Mouse (Mus musculus) regulatory T cell (primary cell): ENCODE measurements at regions not wholly inside any gene's neighbourhood (a gene's known extent, or its start where the extent isn't known, plus 50 kb on each side); places are given as distances from the start of the nearest gene placed in this dataset.

Source experiments
- in situ Hi-C: fragments of 300-600 bp; cut with MboI, MseI; formaldehyde crosslinking; loops from one replicate; pipeline ENCODE4 v1.15.1; 2025; ENCODE audit warnings: high pct_unique_total_duplicates

DNA sequence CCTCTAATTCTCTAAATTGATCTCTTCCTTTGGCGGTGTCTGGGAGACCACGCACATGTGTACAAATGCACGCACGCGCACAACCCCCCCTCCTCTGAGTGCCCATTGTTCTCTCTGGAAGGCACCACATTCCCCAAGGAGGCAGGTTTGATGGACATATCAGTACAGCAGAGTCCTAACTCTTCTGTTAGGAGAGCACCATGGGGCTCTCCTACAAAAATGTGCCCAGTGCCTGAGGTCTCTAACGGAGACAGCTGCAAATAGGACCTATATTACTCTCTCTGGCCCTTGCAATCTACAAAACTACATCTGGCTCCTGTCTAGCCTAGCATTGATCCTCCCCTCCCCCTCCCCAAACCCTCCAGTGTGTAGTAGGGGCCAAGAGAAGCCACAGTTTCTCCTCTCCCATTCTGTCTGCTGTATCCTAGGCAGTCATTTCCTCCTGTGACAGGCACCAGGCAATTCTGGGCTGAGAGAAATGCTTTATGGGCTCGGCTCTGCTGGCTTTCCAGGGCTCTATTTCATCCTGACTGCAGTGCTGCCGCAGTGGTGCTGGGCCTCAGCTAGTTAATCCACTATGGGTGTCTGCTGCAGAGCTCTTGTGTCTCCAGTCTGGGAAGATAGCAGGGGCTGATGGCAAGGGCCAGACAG is 340.6 kb downstream of the Rps24 start:
- in situ Hi-C loops = no loop called here

DNA sequence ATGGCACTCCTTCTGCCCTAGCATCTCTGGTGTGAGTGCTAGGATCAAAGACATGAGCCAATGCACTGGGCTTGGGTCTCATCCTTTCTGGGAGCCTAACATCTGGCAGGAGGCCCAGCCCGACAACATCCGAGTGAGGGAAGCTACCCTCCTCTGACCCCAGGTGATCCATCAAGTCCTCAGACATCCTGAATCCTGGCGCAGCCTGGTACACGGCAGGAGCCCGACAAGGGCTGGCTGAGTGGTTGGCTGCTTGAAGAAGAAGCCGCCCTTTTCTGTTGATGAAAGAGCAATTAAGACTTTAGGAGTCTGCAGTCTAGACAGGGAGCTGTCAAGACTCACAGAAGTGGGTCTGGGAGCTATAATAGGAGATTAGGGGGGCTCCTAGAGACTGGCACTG is 342.1 kb downstream of the Rps24 start:
- in situ Hi-C loops = no loop called here

DNA sequence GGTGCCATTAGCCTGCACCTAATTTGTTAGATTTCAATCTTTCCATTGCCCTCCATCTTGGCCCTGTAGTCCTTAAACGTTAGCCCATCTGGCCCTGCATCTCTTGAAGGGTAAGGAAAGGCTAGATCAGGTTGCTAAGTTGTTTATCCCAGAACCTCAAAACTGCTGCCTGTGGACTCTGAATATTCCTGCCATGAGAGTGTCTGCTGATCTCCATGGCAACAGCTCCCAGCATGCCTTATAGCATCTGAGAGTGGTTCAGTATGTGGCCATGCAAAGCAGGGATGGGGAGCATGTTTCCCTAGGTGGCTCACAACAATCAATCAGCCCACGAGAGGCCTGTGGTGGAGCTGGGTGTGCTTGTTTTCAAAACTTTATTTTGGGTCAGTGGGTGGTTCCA is 346.3 kb downstream of the Rps24 start:
- in situ Hi-C loops = loop anchor here (5.0 kb wide), 1 partner anchor 419 kb away; no protein-coding TSS in a partner anchor

DNA sequence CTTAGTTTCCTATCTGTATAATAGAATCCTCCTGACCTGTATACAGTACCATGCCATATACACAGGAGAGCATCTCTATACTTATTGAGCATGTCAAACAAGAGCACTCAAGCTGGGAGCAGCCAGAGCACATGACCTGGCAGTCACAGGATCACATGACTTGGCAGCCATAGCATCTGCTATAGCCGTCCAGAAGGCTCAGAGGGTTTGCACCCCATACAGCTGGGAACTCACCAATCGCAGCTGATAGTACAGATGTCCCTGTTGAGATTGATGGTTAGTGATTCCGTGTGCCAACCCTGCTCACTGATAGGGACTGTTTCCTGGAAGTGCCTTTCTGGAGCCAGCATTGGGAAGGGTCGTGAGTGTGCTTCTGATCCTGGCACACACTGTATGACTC is 351.3 kb downstream of the Rps24 start:
- in situ Hi-C loops = no loop called here

DNA sequence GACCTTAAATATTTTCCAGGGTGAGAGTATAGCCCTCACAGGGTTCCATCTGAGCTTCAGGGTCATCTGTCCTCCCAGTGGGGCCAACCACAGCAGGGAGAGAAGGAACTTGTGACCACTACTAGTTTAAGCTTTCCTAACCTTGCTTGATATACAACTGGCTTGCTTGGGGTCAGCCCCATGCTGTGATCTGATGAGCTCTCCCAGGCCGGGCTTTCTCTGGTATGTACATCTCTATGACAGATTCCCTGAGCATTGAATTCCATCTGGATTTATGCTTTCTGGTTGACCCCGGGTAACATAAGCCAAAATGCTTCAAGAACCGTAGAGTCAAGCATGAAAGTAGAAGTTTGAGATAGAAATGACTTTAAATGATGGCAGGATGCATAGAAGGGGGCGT is 352.1 kb downstream of the Rps24 start:
- in situ Hi-C loops = no loop called here

DNA sequence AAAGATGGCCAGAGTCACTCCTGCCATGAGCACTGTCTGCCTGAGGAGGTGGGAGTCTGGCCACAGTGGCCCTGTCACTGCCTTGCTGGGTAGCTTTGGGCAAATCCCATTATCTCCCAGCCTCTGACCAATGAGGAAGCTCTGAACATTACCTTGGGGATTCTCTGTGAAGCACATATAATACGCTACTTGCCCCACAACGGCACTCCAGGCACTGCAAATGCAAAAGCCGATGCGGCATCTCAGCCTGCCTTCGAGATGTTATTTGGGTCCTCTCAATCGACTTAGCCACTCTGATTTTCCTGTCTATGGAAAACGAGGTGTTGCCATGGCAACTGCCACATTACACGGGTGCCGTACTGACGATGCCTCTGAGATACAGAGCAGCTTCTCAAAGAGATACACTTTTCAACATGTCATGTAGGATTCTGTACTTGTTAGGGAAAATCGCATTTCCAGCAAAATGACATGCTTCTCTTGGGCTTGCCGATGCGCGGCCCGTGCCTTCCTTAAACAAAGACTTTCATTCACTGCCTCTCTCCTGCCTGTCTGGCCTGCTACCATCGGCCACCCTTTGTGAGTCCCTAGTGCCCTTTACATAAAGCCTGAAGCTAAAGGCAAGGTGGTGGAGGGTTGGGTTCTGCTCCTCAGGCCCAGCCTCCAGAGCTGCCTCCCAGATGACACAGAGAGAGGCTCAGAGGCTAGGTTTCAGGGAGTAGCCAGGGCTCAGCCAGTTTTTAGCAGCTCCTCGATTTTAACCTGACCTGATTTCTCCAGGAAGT is 355.0 kb downstream of the Rps24 start:
- in situ Hi-C loops = no loop called here

DNA sequence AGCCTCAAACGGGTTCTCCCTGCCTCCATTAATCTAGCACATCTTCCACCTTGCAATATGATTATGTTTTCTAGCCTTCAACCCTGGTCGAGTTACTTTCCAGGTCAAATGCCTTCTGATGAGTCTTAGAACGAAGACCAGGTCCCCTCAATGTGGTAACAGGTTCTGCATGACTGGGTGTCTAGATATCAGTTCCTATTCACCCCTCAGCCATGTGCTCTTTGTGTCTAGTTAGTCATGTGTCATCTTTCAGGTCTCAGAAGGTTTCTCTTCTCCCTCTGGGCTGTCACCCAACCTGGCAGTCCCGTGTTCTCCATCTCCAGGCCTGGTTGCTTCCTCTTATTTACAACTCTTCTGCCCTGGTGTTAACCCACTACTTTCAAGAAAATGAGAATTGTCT is 356.7 kb downstream of the Rps24 start:
- in situ Hi-C loops = no loop called here

DNA sequence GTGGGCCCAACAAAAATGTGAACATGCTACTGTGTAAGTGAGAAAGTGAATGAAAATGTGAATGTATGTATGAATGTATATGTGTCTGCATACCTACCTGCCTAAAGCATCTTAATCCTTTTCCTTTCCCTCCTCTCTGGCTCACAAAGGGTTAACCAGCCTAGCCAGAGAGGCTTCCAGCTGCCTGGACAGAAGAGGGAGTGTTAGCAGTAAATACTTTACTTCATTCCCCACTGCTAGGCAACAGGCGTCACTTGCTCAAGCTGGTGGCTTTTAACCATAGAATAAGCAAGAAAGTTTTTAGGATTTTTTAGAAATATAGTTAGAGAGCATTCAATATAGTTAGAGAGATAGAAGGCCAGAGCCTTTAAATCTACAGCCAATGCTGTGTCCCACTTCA is 363.6 kb downstream of the Rps24 start:
- in situ Hi-C loops = no loop called here

DNA sequence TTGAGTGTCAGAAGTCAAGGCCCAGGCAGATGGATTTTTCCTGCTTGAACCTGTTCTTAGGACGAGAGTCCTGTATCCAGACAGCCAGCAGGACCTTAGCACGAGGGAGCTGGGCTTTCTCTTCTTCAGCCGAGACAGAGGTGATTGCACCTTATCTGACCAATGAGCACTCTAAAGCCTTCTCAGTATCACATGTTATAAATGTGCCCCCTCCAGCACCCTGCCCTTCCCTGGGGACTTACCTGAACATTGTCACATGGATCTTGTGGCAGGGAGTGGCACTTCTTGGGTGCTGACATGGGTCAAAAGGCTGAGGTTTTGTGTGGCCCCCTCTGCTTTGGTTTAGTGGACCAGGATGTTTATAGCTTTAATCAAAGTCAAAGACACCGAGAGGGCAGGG is 367.5 kb downstream of the Rps24 start:
- in situ Hi-C loops = no loop called here

DNA sequence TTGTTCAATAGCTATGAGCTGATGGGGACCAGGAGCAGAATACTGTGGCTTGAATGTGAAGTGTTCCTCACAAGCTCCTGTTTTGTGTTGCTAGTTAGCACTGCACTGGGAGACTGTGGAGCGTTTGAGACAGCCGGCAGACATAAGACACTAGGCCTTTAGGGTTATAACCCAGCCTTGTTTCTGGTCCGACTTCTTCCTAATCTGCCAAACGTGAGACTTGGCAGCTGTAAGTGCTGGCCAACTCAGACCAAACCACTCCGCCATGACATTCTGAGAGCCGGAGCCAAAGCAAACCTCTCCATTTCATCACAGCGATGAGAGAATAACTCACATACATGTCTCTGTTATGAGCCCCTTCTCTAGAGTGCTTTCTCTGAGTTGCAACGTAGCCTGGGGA is 375.2 kb downstream of the Rps24 start:
- in situ Hi-C loops = no loop called here

DNA sequence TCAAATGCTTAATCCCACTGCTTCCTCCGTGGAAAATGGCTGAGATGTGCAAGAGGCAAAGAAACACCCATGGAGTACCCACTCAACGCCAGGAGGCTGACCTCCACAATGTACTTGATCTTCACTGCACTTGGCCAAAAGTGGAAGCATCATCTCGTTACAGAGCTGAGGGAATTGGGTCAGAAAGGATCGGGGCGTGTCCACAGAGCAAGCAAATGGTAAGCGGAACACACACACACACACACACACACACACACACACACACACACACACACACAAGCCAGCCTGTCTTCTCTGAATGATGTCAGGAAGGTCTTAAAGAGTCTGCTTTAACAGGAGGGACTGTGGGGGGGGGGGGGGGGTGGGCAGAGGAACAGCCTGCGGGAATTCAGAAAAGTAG is 375.7 kb downstream of the Rps24 start:
- in situ Hi-C loops = no loop called here

DNA sequence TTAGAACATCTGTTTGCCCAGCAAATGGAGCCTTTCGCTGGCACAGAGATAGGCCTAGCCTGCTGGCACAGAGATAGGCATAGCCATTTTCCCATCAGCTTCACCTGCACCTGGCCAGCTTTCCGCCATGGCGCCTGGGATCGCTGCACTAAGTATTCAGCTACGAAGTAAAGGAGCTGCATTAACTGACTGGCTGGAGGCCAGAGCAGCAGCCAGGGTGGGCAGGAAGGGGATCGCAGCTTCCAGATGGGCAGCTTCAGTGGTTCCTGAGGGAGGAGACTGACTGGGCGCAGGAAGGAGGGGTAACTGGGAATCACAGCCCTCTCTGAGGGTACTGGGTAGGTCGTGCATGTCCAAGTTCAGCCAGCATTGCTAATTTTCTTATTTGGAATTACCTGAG is 376.2 kb downstream of the Rps24 start:
- in situ Hi-C loops = no loop called here

DNA sequence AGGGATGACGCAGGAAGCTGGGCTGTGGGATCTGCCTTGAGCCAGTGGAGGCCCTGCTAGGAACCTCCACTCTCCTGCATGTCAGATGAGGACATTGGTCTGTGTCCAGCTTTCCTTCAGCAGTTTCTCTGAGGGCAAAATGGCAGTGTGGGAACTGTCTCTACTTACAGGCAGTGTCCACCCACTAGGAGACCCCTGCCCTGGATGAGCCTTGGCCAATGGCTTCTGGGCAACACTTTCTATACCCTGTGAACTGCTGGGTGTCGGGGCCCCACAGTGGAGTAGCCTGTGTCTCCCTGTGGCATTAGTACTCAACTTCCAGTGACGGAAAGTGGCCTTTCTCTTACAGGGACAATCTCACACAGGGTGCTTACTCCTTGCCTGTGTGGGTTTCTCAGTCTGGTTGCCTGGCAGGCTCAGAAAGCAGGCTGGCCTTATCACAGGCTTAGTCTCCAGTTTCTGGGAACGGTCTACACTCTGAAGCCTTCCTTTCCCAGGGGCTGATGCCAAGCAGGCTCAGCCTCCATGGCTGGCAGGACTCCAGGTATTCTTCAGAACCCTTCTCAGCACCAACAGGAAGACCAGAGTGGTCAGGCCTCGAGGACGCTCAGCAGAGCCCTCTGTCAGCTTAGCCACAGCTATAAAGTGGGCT is 378.8 kb downstream of the Rps24 start:
- in situ Hi-C loops = no loop called here

DNA sequence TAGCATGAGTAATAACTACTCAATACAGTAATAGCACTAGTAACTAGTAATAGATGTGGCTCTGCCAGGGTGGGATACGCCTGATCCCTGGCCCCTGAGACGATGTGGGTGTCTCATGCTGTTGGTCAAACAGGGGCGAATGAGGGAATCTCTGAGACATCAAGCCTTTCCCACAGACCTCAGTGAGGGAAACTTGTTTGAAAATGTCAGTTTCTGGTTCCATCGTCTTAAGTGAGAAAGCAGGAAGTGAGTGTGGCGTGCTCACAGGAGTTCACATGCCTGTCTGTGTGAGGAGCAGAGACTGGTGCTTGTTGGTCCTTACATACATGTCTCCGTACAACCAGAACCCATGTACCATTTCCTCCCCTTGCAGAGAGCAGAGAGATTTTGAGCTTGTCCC is 380.9 kb downstream of the Rps24 start:
- in situ Hi-C loops = no loop called here

DNA sequence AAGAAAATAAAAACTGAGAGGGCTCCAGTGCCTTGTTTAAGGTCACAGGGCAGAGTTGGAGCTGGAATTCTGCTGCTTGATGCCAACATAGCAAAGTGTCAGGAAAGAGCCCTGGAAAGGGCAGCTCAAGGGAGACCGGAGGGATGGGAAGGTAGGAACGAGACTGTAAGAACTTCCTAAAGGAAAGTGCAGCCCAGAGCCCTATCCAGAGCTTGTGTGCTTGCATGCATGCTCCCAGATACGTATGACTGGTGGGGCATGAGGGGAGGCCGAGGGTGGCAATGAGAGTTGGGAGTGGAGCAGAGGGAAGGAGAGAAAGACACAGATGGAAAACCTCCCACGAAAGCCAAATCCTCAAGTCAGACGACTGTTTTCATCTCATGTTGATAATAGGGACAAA is 381.8 kb downstream of the Rps24 start:
- in situ Hi-C loops = no loop called here

DNA sequence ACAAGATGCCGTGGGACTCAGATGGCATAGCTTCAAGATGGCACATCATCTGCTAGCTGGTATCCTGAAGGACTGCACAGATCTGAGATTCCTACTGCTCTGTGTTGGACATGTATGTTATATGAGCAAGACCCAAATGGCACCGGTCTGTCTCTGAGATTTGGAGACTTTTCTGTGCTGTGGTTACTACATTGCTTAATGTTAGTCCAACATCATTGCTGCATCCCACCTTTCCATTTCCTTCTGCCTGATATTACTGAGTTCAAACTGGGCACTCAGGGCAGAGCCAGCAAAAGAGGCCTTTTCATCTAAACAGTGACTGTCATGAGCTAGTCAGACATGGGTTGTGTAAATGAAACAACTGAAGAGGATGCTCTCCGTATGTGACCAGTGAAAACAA is 383.3 kb downstream of the Rps24 start:
- in situ Hi-C loops = no loop called here

DNA sequence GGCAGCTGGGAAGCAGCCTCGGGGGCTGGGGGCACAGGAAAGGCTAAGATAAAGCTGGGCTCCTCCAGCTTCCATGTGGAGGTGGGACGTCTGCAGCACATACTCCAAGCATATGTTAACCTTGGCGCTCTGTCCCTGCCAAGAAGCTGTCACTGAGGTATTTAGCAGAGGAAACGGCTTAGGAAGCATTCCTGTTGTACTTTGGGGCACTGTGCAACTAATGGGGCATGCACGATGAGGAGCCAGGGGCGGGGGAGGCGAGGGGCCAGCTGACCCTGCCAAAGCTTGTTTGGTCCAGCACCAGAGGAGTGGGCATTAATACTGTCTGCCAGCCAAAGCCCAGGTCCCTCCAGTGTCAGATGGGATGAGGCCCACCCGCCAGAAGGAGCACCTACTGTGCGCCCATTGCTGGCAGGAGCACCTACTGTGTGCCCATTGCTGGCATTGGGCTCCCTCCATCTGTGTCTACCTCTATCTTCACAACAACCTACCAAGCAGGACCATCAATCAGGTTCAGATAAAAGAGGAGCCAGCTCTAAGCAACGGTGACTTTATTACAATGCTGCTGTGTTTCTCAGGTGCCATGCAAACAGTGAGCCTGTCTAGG is 384.6 kb downstream of the Rps24 start:
- in situ Hi-C loops = no loop called here

DNA sequence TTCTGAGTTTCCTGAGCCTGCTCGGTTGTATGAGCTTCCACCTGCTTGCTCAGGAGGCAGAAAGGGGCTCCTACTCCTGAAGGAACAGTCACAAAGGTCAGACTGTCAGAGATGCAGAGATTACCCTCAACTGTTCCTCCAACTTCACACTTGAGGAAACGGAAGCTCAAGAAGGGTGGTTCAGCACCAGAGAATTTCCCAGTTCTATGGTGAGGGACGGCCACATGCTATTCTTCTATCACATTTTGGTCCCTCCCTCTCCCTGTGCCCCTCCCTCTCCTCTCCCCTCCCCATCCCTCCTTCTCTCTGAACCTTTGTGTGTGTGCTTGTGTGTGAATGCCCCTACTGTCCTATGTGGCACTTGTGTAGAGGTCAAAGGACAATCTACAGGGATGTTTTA is 386.0 kb downstream of the Rps24 start:
- in situ Hi-C loops = no loop called here

DNA sequence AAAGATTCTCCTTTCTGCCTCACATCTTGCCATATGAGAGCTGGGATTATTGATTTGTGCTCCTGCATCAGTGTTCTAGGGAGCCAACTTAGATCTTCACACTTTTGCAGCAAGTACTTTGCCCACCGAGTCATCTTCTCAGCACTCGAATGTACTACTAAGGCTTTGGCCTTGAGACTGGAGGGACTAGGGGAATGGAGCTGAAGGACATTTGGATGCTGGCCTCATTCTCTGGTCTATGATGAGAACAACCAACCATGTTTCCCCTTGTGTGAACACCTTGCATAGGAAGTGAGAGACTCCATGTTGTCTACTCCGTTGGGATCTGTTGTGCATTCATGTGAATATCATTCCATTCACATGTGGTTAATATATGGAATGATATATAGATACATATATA is 386.5 kb downstream of the Rps24 start:
- in situ Hi-C loops = no loop called here

DNA sequence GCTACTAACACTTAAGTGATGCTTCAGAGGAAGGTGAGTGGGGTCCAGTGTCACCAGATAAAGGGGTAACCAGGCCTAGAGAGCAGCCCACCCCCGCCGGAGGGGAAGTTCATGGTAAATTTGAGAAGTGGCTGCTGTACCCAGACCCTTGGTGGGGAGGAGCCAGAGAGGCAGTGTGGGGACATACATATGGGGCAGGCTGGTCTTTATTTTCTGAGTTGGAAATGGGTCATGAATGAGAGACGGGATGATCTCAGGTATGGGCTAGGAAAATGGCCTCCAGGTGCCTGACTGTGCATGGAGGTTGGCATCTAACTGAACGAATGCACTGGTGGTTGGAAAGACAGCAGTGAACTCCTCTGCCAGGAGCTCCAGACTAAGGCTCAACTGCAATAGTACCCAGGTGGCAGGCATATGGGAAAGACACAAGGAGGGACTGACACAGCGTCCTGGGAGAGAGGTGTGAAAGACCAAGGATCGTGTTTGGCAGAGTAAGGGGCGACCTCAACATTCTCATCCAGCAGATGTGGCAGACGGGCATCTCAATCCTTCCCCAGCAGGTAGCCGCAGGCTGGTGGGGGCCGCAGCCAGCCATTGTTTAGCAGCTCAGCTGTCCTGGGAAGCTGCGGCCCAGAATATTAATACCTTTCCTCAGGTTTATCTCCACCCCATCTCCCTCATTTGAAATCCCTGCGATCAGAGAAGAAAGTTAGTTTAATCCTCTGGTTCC is 387.7 kb downstream of the Rps24 start:
- in situ Hi-C loops = no loop called here

DNA sequence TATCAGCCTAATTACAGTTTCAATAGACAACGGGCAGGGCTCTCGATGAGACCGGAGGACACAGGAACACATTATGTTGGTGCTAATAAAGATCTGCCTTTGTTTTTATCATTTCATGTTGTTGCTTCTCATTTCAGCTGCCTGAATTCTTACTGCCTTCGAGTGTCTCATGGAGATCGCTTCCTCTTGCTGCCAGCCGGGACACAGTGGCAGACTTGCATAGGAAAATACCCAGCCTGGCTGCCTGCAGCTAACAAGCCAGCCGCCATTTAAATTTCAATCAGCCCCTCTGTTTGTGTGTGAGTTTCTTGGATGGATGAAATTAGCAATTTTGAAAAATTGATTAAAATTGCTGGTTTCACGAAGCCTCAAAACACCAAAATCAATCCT is 388.2 kb downstream of the Rps24 start:
- in situ Hi-C loops = no loop called here

DNA sequence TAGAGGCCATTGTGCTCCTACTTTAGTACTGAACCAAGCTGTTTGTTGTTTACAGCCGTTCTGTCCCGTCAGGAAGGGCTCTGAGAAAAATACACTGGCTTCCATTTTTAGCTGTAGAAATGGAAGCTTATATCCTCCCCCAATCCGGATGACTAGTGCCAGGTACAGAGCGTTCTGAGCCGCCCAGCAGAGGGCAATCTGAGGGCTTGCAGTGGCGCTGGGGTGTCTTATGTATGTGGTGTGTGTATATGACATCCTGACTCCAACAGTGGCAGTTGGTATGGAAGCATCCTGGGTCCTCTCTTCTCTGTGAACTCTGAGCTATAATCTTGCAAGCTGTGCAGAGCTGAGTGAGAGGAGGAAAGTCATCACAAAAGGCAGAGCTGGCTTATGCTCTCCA is 389.0 kb downstream of the Rps24 start:
- in situ Hi-C loops = no loop called here
